Mouse (Mus musculus): ENCODE data around the gene Fam92b. TPM values are rescaled to one million over a fixed set of nuclear protein-coding genes. Genes with fewer than 3 reads are reported as not detected.

Fam92b gene
- polyA plus RNA-seq, 1 experiment, result not detected

DNA sequence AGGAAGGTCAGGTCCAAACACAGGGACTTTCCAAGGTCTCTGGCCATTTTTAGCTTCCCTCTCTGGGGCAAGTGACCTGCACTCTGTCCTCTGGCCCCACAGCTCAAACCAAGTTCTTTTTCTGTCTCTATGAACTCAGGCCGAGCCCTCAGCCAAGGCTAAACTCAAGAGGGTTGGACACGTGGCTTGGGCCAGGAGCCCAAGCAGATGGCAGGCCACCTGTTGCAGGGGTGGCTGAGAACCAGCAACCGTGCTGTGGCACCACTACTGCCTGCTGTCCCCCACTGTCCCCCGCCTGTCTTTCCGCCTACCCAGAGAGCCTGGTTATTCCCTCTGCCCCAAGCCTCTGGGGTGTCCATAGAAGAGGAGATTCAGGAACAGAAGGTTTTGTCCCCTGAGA, 36.7 kb upstream of the Fam92b start:
- 0 out of 2 replicates have a peak overlapping the region, but pooled peaks have one; percentile 10 for H3K27ac ChIP-seq (ENCODE audit: control insufficient read depth, insufficient read depth, low read depth, low read length, poor library complexity)
- no peak for TF ChIP-seq POLR2A (IDR thresholded peaks at IDR 0.05; ENCODE audit: borderline replicate concordance, control insufficient read depth, low read depth, low read length)
- TF ChIP-seq CTCF (IDR thresholded peaks at IDR 0.05; ENCODE audit: control insufficient read depth, insufficient read depth, low read length), result no peak
- no peak overlapping the region for H3K4me3 ChIP-seq (replicated peaks; ENCODE audit: control insufficient read depth, low read depth, low read length)
- WGBS, result 52% methylated on average over 5 of the region's 5 CpGs
- H3K4me1 ChIP-seq (ENCODE audit: control insufficient read depth, insufficient read depth, low read length), result no peaks in the 10 kb centered on the region; the same call in none of the 2 replicates

DNA sequence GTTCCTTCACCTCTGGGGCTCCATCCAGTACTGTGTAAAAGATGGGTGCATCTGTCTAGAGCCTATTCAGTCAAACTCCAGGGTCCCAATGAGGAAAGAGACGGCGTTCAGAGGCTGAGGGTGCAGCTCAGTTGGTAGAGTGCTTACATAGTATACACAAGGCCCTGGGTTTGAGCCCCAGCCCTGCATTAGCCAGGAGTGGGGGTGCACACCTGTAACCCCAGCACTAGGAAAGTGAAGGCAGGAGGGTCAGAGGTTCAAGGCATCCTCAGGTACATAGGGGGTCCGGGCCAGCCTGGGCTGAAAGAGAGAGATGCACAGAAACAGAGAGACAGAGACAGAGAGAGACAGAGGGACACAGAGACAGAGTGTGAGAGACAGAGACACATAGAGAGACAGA, 36.0 kb upstream of the Fam92b start:
- Histone ChIP-seq H3K4me3 (replicated peaks; ENCODE audit: control insufficient read depth, low read depth, low read length) (no peak overlapping the region), H3K27ac (ENCODE audit: control insufficient read depth, insufficient read depth, low read depth, low read length, poor library complexity) (no peak overlapping the region), H3K4me1 (ENCODE audit: control insufficient read depth, insufficient read depth, low read length) (no peaks in the 10 kb centered on the region; the same call in none of the 2 replicates)
- WGBS, result 84% methylated on average over 3 of the region's 3 CpGs
- TF ChIP-seq CTCF (IDR thresholded peaks at IDR 0.05; ENCODE audit: control insufficient read depth, insufficient read depth, low read length), result no peak
- no peak for TF ChIP-seq POLR2A (IDR thresholded peaks at IDR 0.05; ENCODE audit: borderline replicate concordance, control insufficient read depth, low read depth, low read length)

DNA sequence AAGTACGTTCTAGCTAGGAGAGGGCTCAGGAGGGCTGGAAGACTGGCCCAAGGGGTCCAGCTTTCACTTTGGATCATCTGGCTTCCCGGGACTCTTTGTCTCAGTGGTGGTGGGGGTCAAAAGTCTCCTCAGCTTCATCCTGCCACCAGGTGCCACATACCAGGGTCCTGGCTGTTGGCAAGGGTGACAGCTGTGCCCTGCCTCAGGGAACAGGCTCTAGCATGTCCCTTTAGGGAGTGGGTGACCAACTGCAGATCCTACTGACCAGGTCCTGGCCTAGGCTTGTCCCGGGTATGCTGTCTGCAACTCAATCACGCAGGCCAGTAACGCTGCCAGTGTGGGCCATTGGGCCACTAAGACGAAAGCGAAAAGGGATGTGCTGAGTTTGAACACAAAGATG, 35.3 kb upstream of the Fam92b start:
- WGBS, result 82% methylated on average over 7 of the region's 7 CpGs
- TF ChIP-seq CTCF (IDR thresholded peaks at IDR 0.05; ENCODE audit: control insufficient read depth, insufficient read depth, low read length) (no peak), POLR2A (IDR thresholded peaks at IDR 0.05; ENCODE audit: borderline replicate concordance, control insufficient read depth, low read depth, low read length) (no peak)
- Histone ChIP-seq H3K4me1 (ENCODE audit: control insufficient read depth, insufficient read depth, low read length) (no peaks in the 10 kb centered on the region; the same call in none of the 2 replicates), H3K27ac (ENCODE audit: control insufficient read depth, insufficient read depth, low read depth, low read length, poor library complexity) (no peak overlapping the region), H3K4me3 (replicated peaks; ENCODE audit: control insufficient read depth, low read depth, low read length) (no peak overlapping the region)

DNA sequence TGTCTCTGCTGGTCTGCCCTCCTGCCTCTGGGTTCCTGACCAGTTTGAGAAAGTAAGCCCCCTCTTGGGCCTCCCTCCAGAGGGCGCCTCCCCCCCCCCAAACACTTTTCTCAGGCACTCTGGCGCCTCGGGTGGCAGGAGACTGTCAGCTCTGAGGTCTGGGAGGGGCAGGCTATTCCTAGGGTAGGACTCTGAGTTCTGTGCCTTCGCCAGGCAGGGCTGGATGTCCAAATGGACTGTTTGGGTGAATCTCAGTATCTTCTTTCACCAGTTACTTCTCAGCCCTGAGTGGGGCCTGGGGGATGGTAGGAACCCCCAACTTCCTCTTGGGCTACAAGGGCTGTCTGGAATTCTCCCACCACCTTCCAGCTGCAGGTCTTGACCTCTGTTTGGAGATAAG, 34.1 kb upstream of the Fam92b start:
- H3K27ac ChIP-seq (ENCODE audit: control insufficient read depth, insufficient read depth, low read depth, low read length, poor library complexity), result no peak overlapping the region
- TF ChIP-seq POLR2A (IDR thresholded peaks at IDR 0.05; ENCODE audit: borderline replicate concordance, control insufficient read depth, low read depth, low read length) (no peak), CTCF (IDR thresholded peaks at IDR 0.05; ENCODE audit: control insufficient read depth, insufficient read depth, low read length) (no peak)
- H3K4me1 ChIP-seq (ENCODE audit: control insufficient read depth, insufficient read depth, low read length), result no peaks in the 10 kb centered on the region; the same call in 1 of the 2 replicates
- 13% methylated on average over 4 of the region's 4 CpGs for WGBS
- no peak overlapping the region for H3K4me3 ChIP-seq (replicated peaks; ENCODE audit: control insufficient read depth, low read depth, low read length)

DNA sequence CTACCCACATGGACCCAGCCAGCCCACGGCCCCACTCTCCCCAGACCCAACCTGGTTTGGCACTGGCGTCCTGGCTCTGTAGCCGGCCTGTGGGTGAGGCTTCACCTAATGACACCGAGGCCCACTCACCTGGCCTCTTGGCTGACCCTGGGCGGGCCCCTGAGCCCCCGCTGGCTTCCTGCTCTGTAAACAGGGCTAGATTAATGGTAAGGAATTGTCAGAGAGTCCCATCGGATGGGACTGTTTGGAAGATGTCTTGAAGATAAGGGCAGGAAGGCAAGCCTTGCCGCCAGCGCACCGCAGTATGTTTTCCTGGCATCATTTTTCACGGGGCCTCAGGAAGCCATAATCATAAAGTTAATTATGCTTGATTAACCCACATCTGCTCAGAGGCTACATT, 30.8 kb upstream of the Fam92b start:
- H3K27ac ChIP-seq (ENCODE audit: control insufficient read depth, insufficient read depth, low read depth, low read length, poor library complexity), result no peak overlapping the region
- H3K4me3 ChIP-seq (replicated peaks; ENCODE audit: control insufficient read depth, low read depth, low read length), result no peak overlapping the region
- TF ChIP-seq CTCF (IDR thresholded peaks at IDR 0.05; ENCODE audit: control insufficient read depth, insufficient read depth, low read length) (no peak), POLR2A (IDR thresholded peaks at IDR 0.05; ENCODE audit: borderline replicate concordance, control insufficient read depth, low read depth, low read length) (no peak)
- no peaks in the 10 kb centered on the region for H3K4me1 ChIP-seq (ENCODE audit: control insufficient read depth, insufficient read depth, low read length)
- WGBS, result 69% methylated on average over 11 of the region's 11 CpGs

DNA sequence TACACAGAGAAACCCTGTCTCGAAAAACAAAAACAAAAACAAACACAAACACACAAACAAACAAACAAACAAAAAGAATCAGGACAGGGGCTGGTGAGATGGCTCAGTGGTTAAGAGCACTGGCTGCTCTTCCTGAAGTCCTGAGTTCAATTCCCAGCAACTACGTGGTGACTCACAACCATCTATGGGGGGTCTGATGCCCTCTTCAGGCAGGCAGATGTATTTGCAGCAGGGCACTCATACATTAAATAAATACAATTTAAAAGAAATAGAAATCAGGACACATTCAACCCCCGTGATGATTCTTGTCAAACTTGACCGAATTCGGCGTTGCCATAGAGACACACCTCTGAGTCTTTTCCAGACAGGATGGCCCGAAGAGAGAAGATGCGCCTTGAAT, 30.1 kb upstream of the Fam92b start:
- Histone ChIP-seq H3K4me1 (ENCODE audit: control insufficient read depth, insufficient read depth, low read length) (no peaks in the 10 kb centered on the region), H3K4me3 (replicated peaks; ENCODE audit: control insufficient read depth, low read depth, low read length) (no peak overlapping the region), H3K27ac (ENCODE audit: control insufficient read depth, insufficient read depth, low read depth, low read length, poor library complexity) (no peak overlapping the region)
- 79% methylated on average over 8 of the region's 8 CpGs for WGBS
- TF ChIP-seq POLR2A (IDR thresholded peaks at IDR 0.05; ENCODE audit: borderline replicate concordance, control insufficient read depth, low read depth, low read length) (no peak), CTCF (IDR thresholded peaks at IDR 0.05; ENCODE audit: control insufficient read depth, insufficient read depth, low read length) (no peak)

DNA sequence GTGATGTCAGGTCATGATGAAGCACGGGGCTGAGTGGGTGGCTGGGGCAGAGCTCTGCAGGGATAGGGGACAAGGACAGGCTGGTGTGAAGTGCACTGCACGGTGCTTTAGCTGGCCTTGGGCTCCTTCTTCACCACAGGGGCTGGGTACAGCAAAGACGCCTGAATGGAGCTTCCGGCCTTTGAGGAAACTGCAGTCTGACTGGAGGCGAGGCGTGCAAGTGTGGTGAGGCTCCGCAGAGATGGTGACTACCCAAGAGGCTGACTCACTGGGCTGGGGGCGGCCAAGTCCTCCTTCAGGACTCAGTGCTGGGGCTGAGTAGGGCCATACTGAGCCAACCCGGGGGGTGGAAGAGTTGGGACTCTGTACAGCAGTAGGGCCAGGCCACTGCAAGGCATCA, 28.6 kb upstream of the Fam92b start:
- TF ChIP-seq POLR2A (IDR thresholded peaks at IDR 0.05; ENCODE audit: borderline replicate concordance, control insufficient read depth, low read depth, low read length) (no peak), CTCF (IDR thresholded peaks at IDR 0.05; ENCODE audit: control insufficient read depth, insufficient read depth, low read length) (no peak)
- 60% methylated on average over 9 of the region's 9 CpGs for WGBS
- H3K27ac ChIP-seq (ENCODE audit: control insufficient read depth, insufficient read depth, low read depth, low read length, poor library complexity), result no peak overlapping the region
- H3K4me1 ChIP-seq (ENCODE audit: control insufficient read depth, insufficient read depth, low read length), result no peaks in the 10 kb centered on the region
- no peak overlapping the region for H3K4me3 ChIP-seq (replicated peaks; ENCODE audit: control insufficient read depth, low read depth, low read length)

DNA sequence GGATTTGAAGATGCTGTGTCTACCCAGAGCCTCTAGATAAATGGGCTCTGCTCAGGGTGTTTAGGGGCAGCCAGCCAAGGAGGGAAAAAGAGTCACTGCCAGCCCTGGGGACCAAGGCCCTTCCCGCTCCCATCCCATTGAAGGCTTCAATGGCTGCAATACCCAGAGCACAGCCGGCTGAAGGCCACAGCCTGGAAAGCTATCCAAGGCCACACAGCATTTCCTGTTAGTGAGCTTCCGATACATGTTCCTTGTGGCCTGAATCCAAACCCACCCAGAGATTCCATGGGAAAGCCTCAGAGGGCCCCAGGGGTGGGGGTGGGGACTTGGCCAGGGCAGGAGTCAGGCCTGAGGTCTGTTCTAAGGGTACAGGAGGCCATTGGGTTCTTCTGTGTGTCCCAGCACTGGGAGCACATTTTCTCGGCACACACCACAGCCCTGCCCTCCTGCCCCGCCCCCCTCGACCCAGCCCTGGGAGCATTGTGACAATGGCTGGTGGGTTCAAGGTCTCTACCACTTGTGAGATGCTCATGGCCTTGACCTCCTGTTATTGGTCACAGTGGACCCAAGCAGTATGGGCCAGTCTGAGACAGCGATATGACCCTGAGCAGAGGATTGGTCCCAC, 27.6 kb upstream of the Fam92b start:
- TF ChIP-seq CTCF (IDR thresholded peaks at IDR 0.05; ENCODE audit: control insufficient read depth, insufficient read depth, low read length) (no peak), POLR2A (IDR thresholded peaks at IDR 0.05; ENCODE audit: borderline replicate concordance, control insufficient read depth, low read depth, low read length) (no peak)

DNA sequence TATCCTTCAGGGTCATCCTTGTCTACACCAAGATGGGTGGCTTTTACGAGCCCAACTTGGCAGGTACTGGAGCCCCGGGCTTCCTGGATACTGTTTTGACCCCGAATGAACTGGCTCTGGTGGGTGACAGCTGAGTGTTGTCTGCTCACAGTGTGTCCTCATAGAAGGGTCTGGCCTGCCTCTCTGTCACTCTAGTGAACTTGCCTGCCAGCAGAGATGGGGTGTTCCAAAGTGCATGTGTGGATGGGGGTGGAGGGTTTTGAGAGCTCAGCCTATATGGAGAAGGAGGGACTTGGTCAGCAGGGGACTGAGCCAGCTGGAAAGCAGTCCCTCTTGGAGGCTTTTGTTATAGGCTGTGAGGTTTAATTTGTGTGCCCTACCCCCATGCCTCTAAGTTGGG, 25.3 kb upstream of the Fam92b start:
- H3K27ac ChIP-seq (ENCODE audit: control insufficient read depth, insufficient read depth, low read depth, low read length, poor library complexity), result no peak overlapping the region
- H3K4me1 ChIP-seq (ENCODE audit: control insufficient read depth, insufficient read depth, low read length), result no peaks in the 10 kb centered on the region
- TF ChIP-seq POLR2A (IDR thresholded peaks at IDR 0.05; ENCODE audit: borderline replicate concordance, control insufficient read depth, low read depth, low read length), result no peak
- no peak for TF ChIP-seq CTCF (IDR thresholded peaks at IDR 0.05; ENCODE audit: control insufficient read depth, insufficient read depth, low read length)
- no peak overlapping the region for H3K4me3 ChIP-seq (replicated peaks; ENCODE audit: control insufficient read depth, low read depth, low read length)
- 60% methylated on average over 3 of the region's 3 CpGs for WGBS

More for the DNA sequence above, 27.6 kb upstream of the Fam92b start:
- 86% methylated on average over 7 of the region's 7 CpGs for WGBS
- no peak overlapping the region for H3K4me3 ChIP-seq (replicated peaks; ENCODE audit: control insufficient read depth, low read depth, low read length)
- H3K27ac ChIP-seq (ENCODE audit: control insufficient read depth, insufficient read depth, low read depth, low read length, poor library complexity), result no peak overlapping the region
- H3K4me1 ChIP-seq (ENCODE audit: control insufficient read depth, insufficient read depth, low read length), result no peaks in the 10 kb centered on the region
